Comparison of ENCODE assay signal across 13 mouse cellular contexts in genomic region chr1:180021463-180022296, GRCm38 (mm10).
DNase-seq lines count a peak whose midpoint lies in the region; ATAC-seq lines count a peak whose summit lies in the region.
"Had no signal": no experiment of that assay in that cellular context is flagged by ENCODE, and none has a peak within 500 bp of the region (broad histone marks: within the 10 kb centered on the region; RNA-seq: fewer than 3 reads in every experiment).

No protein-coding gene starts in this region.

- H3K27ac ChIP-seq in hindbrain, embryonic 16.5 days (ENCODE audit: low read depth, low read length): no peak overlapping the region
- no peak overlapping the region for H3K27ac ChIP-seq in hindbrain, embryonic 12.5 days
- H3K27ac ChIP-seq: limb, embryonic 10.5 days; midbrain, embryonic 10.5 days; neural tube, embryonic 12.5 days had no signal

- H3K4me2 ChIP-seq in hindbrain, embryonic 16.5 days (ENCODE audit: low read length): no peak overlapping the region
- no peak overlapping the region for H3K4me2 ChIP-seq in hindbrain, embryonic 12.5 days (replicated peaks)
- H3K4me2 ChIP-seq: neural tube, embryonic 12.5 days had no signal

- no peak overlapping the region for H3K4me3 ChIP-seq in hindbrain, embryonic 16.5 days (ENCODE audit: low read length)
- H3K4me3 ChIP-seq in hindbrain, embryonic 12.5 days: no peak overlapping the region
- H3K4me3 ChIP-seq: limb, embryonic 10.5 days; midbrain, embryonic 10.5 days; neural tube, embryonic 12.5 days had no signal

- H3K9me3 ChIP-seq in hindbrain, embryonic 16.5 days (ENCODE audit: control insufficient read depth, low read length): no peaks in the 10 kb centered on the region
- no peaks in the 10 kb centered on the region for H3K9me3 ChIP-seq in hindbrain, embryonic 12.5 days (replicated peaks)
- H3K9me3 ChIP-seq: limb, embryonic 10.5 days; midbrain, embryonic 10.5 days; neural tube, embryonic 12.5 days had no signal

- H3K27me3 ChIP-seq in hindbrain, embryonic 16.5 days (replicated peaks; ENCODE audit: control insufficient read depth, insufficient read depth, low read length): no peaks in the 10 kb centered on the region
- H3K27me3 ChIP-seq in hindbrain, embryonic 12.5 days: no peaks in the 10 kb centered on the region
- H3K27me3 ChIP-seq: neural tube, embryonic 12.5 days had no signal

- no peak overlapping the region for H3K9ac ChIP-seq in hindbrain, embryonic 16.5 days (ENCODE audit: low read depth, low read length)
- H3K9ac ChIP-seq in hindbrain, embryonic 12.5 days: no peak overlapping the region
- H3K9ac ChIP-seq: forebrain, postnatal 0 days; neural tube, embryonic 12.5 days had no signal

- WGBS in hindbrain, embryonic 16.5 days: 67% methylated on average over 11 of the region's 11 CpGs
- 72% methylated on average over 11 of the region's 11 CpGs for WGBS in hindbrain, embryonic 12.5 days

- DNase-seq in lung, postnatal 10 days: peak; percentile 22
- no peak for DNase-seq in lung, postnatal 4 days
- DNase-seq in brain, adult 2 months (ENCODE audit: low read depth, low spot score): peak; percentile 67
- peak; percentile 53 for DNase-seq in telencephalon, adult 2 months (ENCODE audit: low read depth, low spot score)
- no peak for DNase-seq in heart, adult 11 months
- DNase-seq: cerebellum, postnatal 25 days; forebrain, postnatal 0 days; kidney, adult 8-10 months had no signal

- H3K4me1 ChIP-seq in hindbrain, embryonic 16.5 days (ENCODE audit: control insufficient read depth, insufficient read depth, low read depth, low read length): no peaks in the 10 kb centered on the region
- 0 out of 2 replicates have a peak, but pooled peaks cover 4% of the 10 kb centered on the region for H3K4me1 ChIP-seq in hindbrain, embryonic 12.5 days
- H3K4me1 ChIP-seq: limb, embryonic 10.5 days; neural tube, embryonic 12.5 days had no signal

- H3K36me3 ChIP-seq in hindbrain, embryonic 16.5 days (ENCODE audit: control insufficient read depth, insufficient read depth, low read length): no peaks in the 10 kb centered on the region
- H3K36me3 ChIP-seq in hindbrain, embryonic 12.5 days: no peaks in the 10 kb centered on the region
- H3K36me3 ChIP-seq: midbrain, embryonic 10.5 days; neural tube, embryonic 12.5 days had no signal

- ATAC-seq in hindbrain, embryonic 16.5 days: peak; percentile 60; the same call in 1 of the 2 replicates
- no peak for ATAC-seq in hindbrain, embryonic 12.5 days (ENCODE audit: low FRiP score)
- ATAC-seq: forebrain, postnatal 0 days had no signal

Comparison
In these comparisons a context has a peak if more than half of its experiments do, and no peak if none do; other contexts are left out.
1. DNase-seq: peak in lung, postnatal 10 days (single experiment), brain, adult 2 months (single experiment) and telencephalon, adult 2 months (single experiment); none in lung, postnatal 4 days (0 of 2) and heart, adult 11 months (single experiment).